In genomic region chr3:137893789-137894188, GRCm38 (mm10) we compare ENCODE assay signal across 24 mouse cellular contexts.
"Had no signal": no experiment of that assay in that cellular context is flagged by ENCODE, and none has a peak within 500 bp of the region (broad histone marks: within the 10 kb centered on the region; RNA-seq: fewer than 3 reads in every experiment).

No protein-coding gene starts in this region.

- H3K9me3 ChIP-seq: heart, embryonic 13.5 days; heart, embryonic 15.5 days; hindbrain, embryonic 13.5 days; hindbrain, embryonic 15.5 days; kidney, embryonic 15.5 days; limb, embryonic 13.5 days; limb, embryonic 15.5 days; liver, embryonic 12.5 days had no signal

- H3K27ac ChIP-seq: gastrocnemius, adult 2 months; heart, embryonic 13.5 days; heart, embryonic 15.5 days; hindbrain, embryonic 13.5 days; hindbrain, embryonic 15.5 days; hindbrain, postnatal 0 days; kidney, embryonic 15.5 days; kidney, postnatal 0 days; limb, embryonic 13.5 days; limb, embryonic 15.5 days; liver, embryonic 12.5 days; liver, embryonic 14.5 days had no signal

- H3K27me3 ChIP-seq: heart, embryonic 13.5 days; heart, embryonic 15.5 days; hindbrain, embryonic 13.5 days; hindbrain, embryonic 15.5 days; kidney, embryonic 15.5 days; limb, embryonic 13.5 days; limb, embryonic 15.5 days; liver, embryonic 12.5 days had no signal

- ATAC-seq: hindbrain, postnatal 0 days; intestine, embryonic 16.5 days; liver, embryonic 12.5 days had no signal

- H3K4me3 ChIP-seq: gastrocnemius, adult 2 months; heart, embryonic 13.5 days; heart, embryonic 15.5 days; hindbrain, embryonic 13.5 days; hindbrain, embryonic 15.5 days; kidney, embryonic 15.5 days; limb, embryonic 13.5 days; limb, embryonic 15.5 days; liver, embryonic 12.5 days had no signal

- H3K4me1 ChIP-seq: heart, embryonic 13.5 days; heart, embryonic 15.5 days; hindbrain, embryonic 13.5 days; hindbrain, embryonic 15.5 days; kidney, embryonic 15.5 days; limb, embryonic 13.5 days; limb, embryonic 15.5 days had no signal

- H3K9ac ChIP-seq: heart, embryonic 13.5 days; heart, embryonic 15.5 days; hindbrain, embryonic 13.5 days; hindbrain, embryonic 15.5 days; kidney, embryonic 15.5 days; limb, embryonic 13.5 days; limb, embryonic 15.5 days; liver, embryonic 12.5 days; liver, embryonic 14.5 days had no signal

- DNase-seq: gastrocnemius, adult 2 months; gastrocnemius, postnatal 10 days; gastrocnemius, postnatal 25 days; heart, adult 18-20 months; heart, postnatal 14 days; heart, postnatal 36 days; kidney, adult 11 months; kidney, adult 2 months; kidney, postnatal 36 days; layer of hippocampus, adult 9-11 months; layer of hippocampus, postnatal 36 days; left cerebral cortex, postnatal 4 days had no signal
